Mouse (Mus musculus) neural tube, embryonic 13.5 days (tissue): ENCODE results near the gene Idh2. TPM values are rescaled to one million over a fixed set of nuclear protein-coding genes. Genes with fewer than 3 reads are reported as not detected.
A peak's percentile ranks its signal among the peaks of the same experiment; 100 is the strongest.

Source experiments
- ATAC-seq: fragments of 200-750 bp; cut with Nextera tagmentation; 2 replicates; pipeline ENCODE4 v1.8.0; 2017; ENCODE audit warnings: low read depth, mild to moderate bottlenecking, moderate TSS enrichment, moderate library complexity
- H3K27ac ChIP-seq: fragments of 300-500 bp; sonication (generic); replicated peaks from 2 replicates; pipeline ENCODE4 v1.5.1; 2015; ENCODE audit warnings: moderate library complexity, mild to moderate bottlenecking, inconsistent platforms
- H3K27me3 ChIP-seq: fragments of 300-500 bp; sonication (generic); 2 replicates; pipeline ENCODE4 v1.6.1; 2015; ENCODE audit warnings: mild to moderate bottlenecking, inconsistent platforms
- H3K36me3 ChIP-seq: fragments of 300-500 bp; sonication (generic); 2 replicates; pipeline ENCODE4 v1.6.1; 2015; ENCODE audit warnings: mild to moderate bottlenecking, inconsistent platforms
- H3K4me1 ChIP-seq: fragments of 300-500 bp; sonication (generic); replicated peaks from 2 replicates; pipeline ENCODE4 v1.6.1; 2015; ENCODE audit warnings: inconsistent platforms
- H3K4me2 ChIP-seq: fragments of 300-500 bp; sonication (generic); 2 replicates; pipeline ENCODE4 v1.6.1; 2015; ENCODE audit warnings: inconsistent platforms, mild to moderate bottlenecking, moderate library complexity
- H3K4me3 ChIP-seq: fragments of 300-500 bp; sonication (generic); 2 replicates; pipeline ENCODE4 v1.5.1; 2015; ENCODE audit warnings: mild to moderate bottlenecking, inconsistent platforms
- H3K9ac ChIP-seq: fragments of 300-500 bp; sonication (generic); 2 replicates; pipeline ENCODE4 v1.6.1; 2015; ENCODE audit warnings: moderate library complexity, mild to moderate bottlenecking, inconsistent platforms
- H3K9me3 ChIP-seq: fragments of 300-500 bp; sonication (generic); 2 replicates; pipeline ENCODE4 v1.6.1; 2016; ENCODE audit warnings: inconsistent platforms
- WGBS: fragments of 180-500 bp; shearing (Covaris S2); methylation state at CpG from one replicate; pipeline ENCODE4 v1.1.7; 2015; 5-methylcytosine and 5-hydroxymethylcytosine counted together
- polyA plus RNA-seq: library from polyadenylated mRNA; unstranded; fragments of >200 nt; fragmentation: Nextera tagmentation; extraction: Ambion mirVana; gene quantifications from 2 replicates; pipeline ENCODE4 v1.2.1, GENCODE M21; 2015

Gene Idh2
- 217 and 273 TPM in 2 replicates for polyA plus RNA-seq

DNA sequence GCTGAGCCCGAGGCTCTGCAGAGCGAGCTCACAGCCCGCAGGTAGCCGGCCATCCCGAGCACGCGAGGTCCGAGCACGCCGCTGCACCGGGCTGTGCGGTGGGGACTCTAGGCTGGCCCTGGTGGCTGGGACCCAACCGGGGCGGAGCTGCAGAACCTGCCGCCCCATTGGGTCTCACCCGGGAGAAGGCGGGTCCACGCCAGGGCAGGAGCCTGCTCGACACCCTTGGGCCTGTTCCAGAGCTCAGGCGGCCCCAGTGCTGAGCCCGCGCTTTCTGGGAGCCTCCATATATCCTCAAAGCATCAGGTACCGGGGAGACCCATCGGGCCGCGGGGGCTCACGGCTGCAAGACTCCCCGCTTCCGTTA lies at the start of gene Idh2:
TSS of gene Idh2 (minus strand) at position 169 of the 367 bp plus-strand sequence.
- Histone ChIP-seq H3K27me3 (no peaks in the 10 kb centered on the region), H3K4me1 (peaks cover 49% of the 10 kb centered on the region), H3K9ac (peak within 1 kb of the TSS; percentile 98), H3K36me3 (no peaks in the 10 kb centered on the region), H3K9me3 (no peaks in the 10 kb centered on the region), H3K4me2 (peak within 1 kb of the TSS; percentile 86), H3K4me3 (peak within 1 kb of the TSS; percentile 87), H3K27ac (peak within 1 kb of the TSS; percentile 96)
- ATAC-seq: peak; percentile 96
- under 1% methylated on average over 29 of the region's 29 CpGs for WGBS

DNA sequence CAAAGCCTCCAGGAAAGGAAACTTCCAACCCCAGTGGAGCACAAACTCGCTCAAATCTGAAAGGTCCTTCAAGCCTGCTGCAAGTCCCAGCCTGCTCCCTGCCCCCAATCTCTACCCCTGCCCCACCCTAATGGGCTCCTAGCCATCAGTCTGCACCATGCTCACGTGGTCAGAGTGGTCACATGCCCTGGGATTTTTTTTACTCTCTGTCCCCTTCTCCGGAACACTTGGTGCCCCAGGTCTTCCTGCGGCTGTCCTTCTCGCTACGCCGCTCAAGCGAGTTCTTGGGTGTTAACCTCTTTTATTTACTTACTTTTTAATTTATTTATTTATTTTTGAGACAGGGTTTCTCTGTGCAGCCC lies 45.7 kb upstream of the Idh2 start:
- ATAC-seq: no peak
- Histone ChIP-seq H3K27ac (no peak overlapping the region), H3K27me3 (no peaks in the 10 kb centered on the region), H3K4me2 (no peak overlapping the region), H3K4me3 (no peak overlapping the region), H3K9ac (no peak overlapping the region), H3K9me3 (no peaks in the 10 kb centered on the region), H3K4me1 (peaks cover 3% of the 10 kb centered on the region), H3K36me3 (no peaks in the 10 kb centered on the region)
- WGBS: 74% methylated on average over 8 of the region's 8 CpGs

- Histone ChIP-seq H3K27ac (no peak overlapping the region), H3K36me3 (no peaks in the 10 kb centered on the region), H3K4me3 (no peak overlapping the region), H3K9ac (no peak overlapping the region), H3K9me3 (no peaks in the 10 kb centered on the region), H3K4me1 (peaks cover 3% of the 10 kb centered on the region), H3K27me3 (no peaks in the 10 kb centered on the region), H3K4me2 (no peak overlapping the region)
- no peak for ATAC-seq
- 68% methylated on average over 7 of the region's 7 CpGs for WGBS
Observed at GRCm38 (mm10) chr7:80160293-80160944, 45.2 kb upstream of the Idh2 start.

- WGBS: 88% methylated on average over 8 of the region's 8 CpGs
- no peak overlapping the region for H3K4me3 ChIP-seq
Observed at GRCm38 (mm10) chr7:80158496-80159268, 43.5 kb upstream of the Idh2 start.

GRCm38 (mm10) chr7:80156711-80157227 lies 41.6 kb upstream of the Idh2 start:
- H3K9ac ChIP-seq: no peak overlapping the region
- H3K4me3 ChIP-seq: no peak overlapping the region
- no peak overlapping the region for H3K27ac ChIP-seq
- H3K9me3 ChIP-seq: no peaks in the 10 kb centered on the region
- WGBS: 57% methylated on average over 13 of the region's 13 CpGs
- no peak overlapping the region for H3K4me2 ChIP-seq
- ATAC-seq: no peak
- peaks cover 3% of the 10 kb centered on the region for H3K4me1 ChIP-seq
- H3K36me3 ChIP-seq: no peaks in the 10 kb centered on the region
- H3K27me3 ChIP-seq: no peaks in the 10 kb centered on the region

More at GRCm38 (mm10) chr7:80158496-80159268, 43.5 kb upstream of the Idh2 start:
- no peak overlapping the region for H3K9ac ChIP-seq
- H3K4me1 ChIP-seq: peaks cover 3% of the 10 kb centered on the region
- no peaks in the 10 kb centered on the region for H3K27me3 ChIP-seq
- no peaks in the 10 kb centered on the region for H3K36me3 ChIP-seq
- H3K27ac ChIP-seq: no peak overlapping the region
- no peak overlapping the region for H3K4me2 ChIP-seq
- no peak for ATAC-seq
- H3K9me3 ChIP-seq: no peaks in the 10 kb centered on the region

GRCm38 (mm10) chr7:80154689-80155088 lies 39.5 kb upstream of the Idh2 start:
- 74% methylated on average over 3 of the region's 3 CpGs for WGBS

DNA sequence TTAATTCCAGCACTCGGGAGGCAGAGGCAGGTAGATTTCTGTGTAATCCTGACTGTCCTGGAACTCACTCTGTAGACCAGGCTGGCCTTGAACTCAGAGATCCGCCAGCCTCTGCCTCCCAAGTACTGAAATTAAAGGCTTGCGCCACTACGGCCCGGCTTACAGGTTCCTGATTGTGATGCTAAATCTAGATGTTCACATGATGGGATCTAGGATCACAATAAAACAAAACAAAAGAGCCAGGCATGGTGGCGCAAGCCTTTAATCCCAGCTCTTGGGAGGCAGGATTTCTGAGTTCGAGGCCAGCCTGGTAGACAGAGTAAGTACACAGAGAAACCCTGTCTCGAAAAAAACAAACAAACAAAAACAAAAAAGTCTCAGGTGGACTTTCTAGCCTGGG lies 37.6 kb upstream of the Idh2 start:
- Histone ChIP-seq H3K4me2 (no peak overlapping the region), H3K9me3 (no peaks in the 10 kb centered on the region), H3K4me1 (peaks cover 13% of the 10 kb centered on the region), H3K27ac (no peak overlapping the region), H3K27me3 (no peaks in the 10 kb centered on the region), H3K9ac (no peak overlapping the region), H3K4me3 (no peak overlapping the region), H3K36me3 (no peaks in the 10 kb centered on the region)
- no peak for ATAC-seq
- 94% methylated on average over 8 of the region's 8 CpGs for WGBS

More at GRCm38 (mm10) chr7:80154689-80155088, 39.5 kb upstream of the Idh2 start:
- Histone ChIP-seq H3K4me3 (no peak overlapping the region), H3K4me1 (peaks cover 5% of the 10 kb centered on the region; the same call in 1 of the 2 replicates), H3K4me2 (no peak overlapping the region), H3K27ac (no peak overlapping the region), H3K9me3 (no peaks in the 10 kb centered on the region), H3K9ac (no peak overlapping the region), H3K27me3 (no peaks in the 10 kb centered on the region), H3K36me3 (no peaks in the 10 kb centered on the region)
- ATAC-seq: no peak

DNA sequence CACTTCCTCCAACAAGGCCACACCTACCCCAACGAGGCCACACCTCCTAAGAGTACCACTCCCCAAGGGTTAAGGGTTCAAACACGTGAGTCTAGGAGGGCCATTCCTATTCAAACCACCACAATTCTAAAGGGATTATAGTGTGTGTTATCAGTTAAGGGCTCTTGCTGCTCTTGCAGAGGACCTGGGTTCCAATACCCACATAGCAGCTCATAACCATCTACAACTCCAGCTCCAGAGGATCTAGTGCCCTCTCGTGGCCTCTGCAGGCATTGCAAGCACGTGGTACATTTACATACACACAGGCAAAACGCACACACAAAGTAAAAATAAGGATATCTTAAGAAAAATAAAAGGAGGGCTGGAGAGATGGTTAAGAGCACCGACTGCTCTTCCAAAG lies 37.0 kb upstream of the Idh2 start:
- Histone ChIP-seq H3K27ac (no peak overlapping the region), H3K9me3 (no peaks in the 10 kb centered on the region), H3K9ac (no peak overlapping the region), H3K4me3 (no peak overlapping the region), H3K27me3 (no peaks in the 10 kb centered on the region), H3K4me1 (peaks cover 13% of the 10 kb centered on the region), H3K4me2 (no peak overlapping the region), H3K36me3 (no peaks in the 10 kb centered on the region)
- ATAC-seq: no peak
- 70% methylated on average over 6 of the region's 6 CpGs for WGBS

DNA sequence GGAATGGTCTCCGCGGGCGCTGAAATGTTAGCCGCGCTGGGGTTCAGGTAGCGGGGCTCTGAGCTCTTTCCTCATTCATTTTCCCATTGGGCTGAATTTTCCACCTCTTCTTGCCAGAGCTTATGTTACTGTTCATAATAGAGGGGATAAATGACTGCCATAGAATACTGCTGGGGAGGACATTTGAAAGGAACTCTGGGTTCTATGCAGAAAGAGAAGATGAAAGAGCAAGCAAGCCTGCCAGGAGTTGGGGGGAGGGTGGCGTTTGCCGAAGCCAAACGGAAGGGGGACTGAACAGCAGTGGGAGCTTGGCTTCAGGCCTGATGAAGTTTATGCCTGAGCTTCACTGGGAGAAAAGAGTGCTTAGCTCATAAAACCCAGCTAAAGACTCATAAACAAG lies 34.2 kb upstream of the Idh2 start:
- H3K4me2 ChIP-seq: peak overlapping the region; percentile 21; the same call in 1 of the 2 replicates
- no peak overlapping the region for H3K9ac ChIP-seq
- H3K27ac ChIP-seq: peak overlapping the region; percentile 33; the same call in 1 of the 2 replicates
- no peaks in the 10 kb centered on the region for H3K36me3 ChIP-seq
- H3K4me3 ChIP-seq: no peak overlapping the region
- peak; percentile 23; the same call in 1 of the 2 replicates for ATAC-seq
- no peaks in the 10 kb centered on the region for H3K9me3 ChIP-seq
- H3K4me1 ChIP-seq: peaks cover 9% of the 10 kb centered on the region
- 46% methylated on average over 9 of the region's 9 CpGs for WGBS
- no peaks in the 10 kb centered on the region for H3K27me3 ChIP-seq

DNA sequence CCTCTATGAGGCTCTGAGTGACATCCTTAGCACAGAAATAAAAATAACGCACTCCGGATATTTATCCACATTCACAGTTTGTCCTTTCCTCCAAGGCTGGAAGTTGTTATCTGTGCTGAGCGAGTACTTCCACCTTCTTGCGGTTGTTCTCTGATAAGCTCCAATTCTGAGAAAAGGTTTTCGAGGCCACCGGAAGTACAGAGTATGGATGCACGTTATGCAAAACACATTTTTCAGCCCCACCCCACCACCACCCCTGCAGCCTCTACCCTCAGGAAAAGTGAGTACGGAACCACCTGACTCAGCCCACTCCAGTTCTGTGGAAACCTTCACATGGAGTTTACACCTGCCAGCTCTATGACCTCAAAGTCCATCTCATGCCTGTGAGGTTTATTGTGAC lies 30.9 kb upstream of the Idh2 start:
- Histone ChIP-seq H3K27ac (no peak overlapping the region), H3K4me1 (peaks cover 23% of the 10 kb centered on the region), H3K4me3 (no peak overlapping the region), H3K27me3 (no peaks in the 10 kb centered on the region), H3K9me3 (no peaks in the 10 kb centered on the region), H3K36me3 (no peaks in the 10 kb centered on the region), H3K4me2 (no peak overlapping the region), H3K9ac (no peak overlapping the region)
- ATAC-seq: no peak
- 90% methylated on average over 8 of the region's 8 CpGs for WGBS

DNA sequence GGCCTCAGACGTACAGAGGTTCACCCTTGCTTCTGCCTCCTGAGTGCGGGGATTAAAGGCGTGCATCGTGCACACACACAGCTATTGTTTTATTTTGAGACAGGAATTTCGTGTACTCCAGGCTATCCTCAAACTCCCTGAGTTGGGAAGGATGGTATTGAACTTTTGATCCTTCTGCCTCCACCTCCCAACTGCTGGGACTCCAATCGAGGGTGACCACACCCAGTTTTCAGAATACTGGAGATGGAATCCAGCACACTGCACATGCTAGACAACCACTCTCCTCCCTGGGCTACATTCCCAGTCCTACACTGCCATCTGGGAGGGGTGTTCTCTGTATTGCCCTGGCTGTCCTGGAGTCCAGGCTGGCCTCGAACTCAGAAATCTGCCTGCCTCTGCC lies 29.5 kb upstream of the Idh2 start:
- peaks cover 24% of the 10 kb centered on the region for H3K4me1 ChIP-seq
- no peaks in the 10 kb centered on the region for H3K27me3 ChIP-seq
- no peak overlapping the region for H3K4me3 ChIP-seq
- no peaks in the 10 kb centered on the region for H3K9me3 ChIP-seq
- H3K4me2 ChIP-seq: no peak overlapping the region
- no peak overlapping the region for H3K9ac ChIP-seq
- H3K36me3 ChIP-seq: no peaks in the 10 kb centered on the region
- no peak overlapping the region for H3K27ac ChIP-seq
- ATAC-seq: no peak
- 88% methylated on average over 7 of the region's 7 CpGs for WGBS
